Mouse (Mus musculus) G1E (cell line): ENCODE results near the gene Rtbdn.

Experiments used
- CTCF ChIP-seq: IDR thresholded peaks from 2 replicates; pipeline ENCODE4 v1.5.1; 2012; ENCODE audit warnings: low read depth, low read length, inconsistent platforms, mixed read lengths
- POLR2AphosphoS5 ChIP-seq: IDR thresholded peaks from 2 replicates; pipeline ENCODE4 v1.6.1; 2012; ENCODE audit warnings: low read depth, low read length, inconsistent platforms; ENCODE audit not compliant: insufficient replicate concordance
- TAL1 ChIP-seq: conservative IDR thresholded peaks from 2 replicates; pipeline ENCODE4 v1.6.1; 2012; ENCODE audit warnings: low read depth, low read length, inconsistent platforms, mixed read lengths

- no peak for TF ChIP-seq CTCF
- no peak for TF ChIP-seq TAL1
- no peak for TF ChIP-seq POLR2AphosphoS5
Measured at GRCm38 (mm10) chr8:84949753-84950152, 3.0 kb downstream of the Rtbdn start.
